Mouse (Mus musculus) layer of hippocampus, adult 2 months (tissue): ENCODE results near the gene Frmpd4. TPM values are rescaled to one million over a fixed set of nuclear protein-coding genes. Genes with fewer than 3 reads are reported as not detected.

Source experiments
- DNase-seq, 2 experiments: peaks; one replicate each; pipeline ENCODE4 v3.0.0; 2022; ENCODE audit warnings: low spot score in 2 of 2
- H3K27ac ChIP-seq: fragments of 200-600 bp; 2 replicates; pipeline ENCODE4 v1.8.1; 2022
- H3K4me3 ChIP-seq: fragments of 200-600 bp; 2 replicates; pipeline ENCODE4 v1.8.1; 2022; ENCODE audit warnings: mild to moderate bottlenecking
- CTCF ChIP-seq: fragments of 200-600 bp; conservative IDR thresholded peaks from 2 replicates; pipeline ENCODE4 v1.8.1; 2022; ENCODE audit warnings: antibody characterized with exemption, mild to moderate bottlenecking, moderate library complexity
- total RNA-seq, 2 experiments: library from RNA; stranded (reverse); gene quantifications; 2 replicates each; pipeline ENCODE4 v1.2.3; 2021

The Frmpd4 gene
- total RNA-seq, 2 experiments from 2014 or later = 52.6 to 53.1 TPM

DNA sequence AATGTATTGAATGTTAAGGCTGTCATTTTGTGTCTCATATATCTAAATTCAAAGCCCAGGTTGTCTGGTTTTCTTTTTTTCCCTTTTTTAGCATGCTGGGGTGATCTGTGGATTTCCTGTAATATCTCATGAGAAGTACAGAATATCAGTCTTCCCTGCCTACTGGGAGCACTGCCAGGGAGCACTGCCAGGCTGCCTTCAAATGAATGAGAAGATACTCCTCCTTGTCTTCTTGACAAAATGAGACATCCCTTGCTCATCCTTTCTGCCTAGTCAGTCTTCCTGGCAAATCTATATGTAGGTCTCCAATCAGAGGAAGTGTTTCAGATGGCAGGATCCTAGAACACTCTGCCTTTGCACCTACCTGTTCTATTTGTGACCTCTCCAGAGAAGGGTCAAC is 535.4 kb downstream of the Frmpd4 start:
- Histone ChIP-seq H3K27ac (no peak overlapping the region), H3K4me3 (no peak overlapping the region)
- TF ChIP-seq CTCF = no peak
- no peak for DNase-seq

DNA sequence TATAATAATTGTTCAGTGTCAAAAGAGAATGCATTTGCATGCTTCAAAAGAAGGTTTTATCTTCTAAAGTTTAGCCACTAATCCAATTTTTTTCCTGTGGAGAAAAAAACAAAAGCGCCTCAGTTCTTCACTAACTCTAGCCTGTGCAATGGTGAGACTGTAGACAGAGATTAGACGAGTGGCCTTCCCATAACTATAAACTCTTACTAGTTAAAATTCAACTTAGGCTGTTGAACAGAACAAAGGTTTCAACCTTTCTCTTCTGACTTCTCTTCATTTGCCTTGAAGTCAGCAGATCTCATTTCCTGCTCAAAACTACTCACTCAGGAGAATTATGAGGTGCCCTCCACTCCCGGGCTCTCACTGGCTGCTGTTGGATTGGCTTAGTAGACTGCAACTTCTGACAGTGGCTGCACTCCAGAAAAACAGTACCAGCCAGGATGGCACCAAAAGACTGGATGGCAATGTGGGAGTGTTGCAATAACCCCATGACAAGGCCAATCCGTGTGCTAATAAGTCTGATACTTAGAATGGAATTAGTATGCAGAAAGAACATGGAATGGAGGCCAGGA is 556.4 kb downstream of the Frmpd4 start:
- H3K4me3 ChIP-seq = no peak overlapping the region
- no peak for TF ChIP-seq CTCF
- no peak for DNase-seq
- no peak overlapping the region for H3K27ac ChIP-seq

DNA sequence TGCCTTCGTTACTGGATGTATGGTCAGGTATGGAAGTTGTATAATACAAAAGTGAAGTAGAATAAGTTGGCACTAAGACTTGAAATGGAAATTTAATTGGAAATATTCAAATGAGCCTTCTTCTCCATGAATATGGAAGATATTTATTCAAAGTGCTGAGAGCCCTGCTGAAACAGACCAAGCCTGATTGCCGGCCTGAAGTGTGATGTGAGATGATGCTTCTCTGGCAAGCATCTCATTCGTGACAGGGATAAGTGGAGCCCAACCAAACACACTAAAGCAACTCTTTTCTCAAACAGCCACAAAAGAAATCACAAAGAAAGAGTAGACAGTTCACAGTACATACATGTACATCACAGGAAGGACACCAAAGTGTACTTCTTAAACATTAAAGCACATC is 559.2 kb downstream of the Frmpd4 start:
- no peak for DNase-seq
- H3K27ac ChIP-seq = no peak overlapping the region
- no peak overlapping the region for H3K4me3 ChIP-seq
- no peak for TF ChIP-seq CTCF

DNA sequence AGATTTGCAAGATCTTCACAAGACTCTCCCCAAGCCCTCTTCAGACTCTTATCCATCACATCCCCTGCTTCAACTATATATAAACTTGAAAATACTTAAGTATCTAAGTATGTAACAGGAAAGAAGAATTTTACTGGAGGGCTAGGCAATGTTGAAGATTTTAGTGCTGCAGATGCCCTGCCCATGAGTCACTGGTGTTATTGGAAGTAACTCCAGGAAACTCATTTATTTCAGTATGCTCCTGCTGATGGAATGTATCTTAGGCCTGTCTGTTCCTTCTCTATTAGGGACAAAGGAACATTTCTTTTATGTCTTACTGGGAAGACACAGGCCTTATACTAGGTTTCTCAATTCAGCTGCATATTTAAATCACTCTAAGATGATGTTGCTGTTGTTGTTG is 592.2 kb downstream of the Frmpd4 start:
- no peak for DNase-seq
- no peak for TF ChIP-seq CTCF
- Histone ChIP-seq H3K4me3 (no peak overlapping the region), H3K27ac (no peak overlapping the region)

DNA sequence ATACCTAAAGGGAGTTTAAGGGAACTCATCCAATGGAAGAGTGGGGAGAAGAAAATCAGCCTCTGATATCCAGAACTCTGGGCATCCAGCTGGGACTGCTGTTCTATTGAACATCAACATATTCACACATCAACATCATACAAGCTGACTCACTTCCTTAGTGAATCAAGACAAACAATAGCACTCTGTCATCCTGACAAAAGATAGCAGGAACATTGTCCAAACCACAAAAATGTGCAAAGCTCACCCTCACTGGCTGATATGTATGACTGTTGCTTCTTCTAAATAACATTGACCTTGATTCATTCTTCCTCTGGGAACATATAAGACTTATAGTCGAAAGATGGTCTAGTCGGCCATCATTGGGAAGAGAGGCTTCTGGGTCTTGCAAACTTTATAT is 625.8 kb downstream of the Frmpd4 start:
- no peak for TF ChIP-seq CTCF
- no peak overlapping the region for H3K4me3 ChIP-seq
- no peak for DNase-seq
- no peak overlapping the region for H3K27ac ChIP-seq

DNA sequence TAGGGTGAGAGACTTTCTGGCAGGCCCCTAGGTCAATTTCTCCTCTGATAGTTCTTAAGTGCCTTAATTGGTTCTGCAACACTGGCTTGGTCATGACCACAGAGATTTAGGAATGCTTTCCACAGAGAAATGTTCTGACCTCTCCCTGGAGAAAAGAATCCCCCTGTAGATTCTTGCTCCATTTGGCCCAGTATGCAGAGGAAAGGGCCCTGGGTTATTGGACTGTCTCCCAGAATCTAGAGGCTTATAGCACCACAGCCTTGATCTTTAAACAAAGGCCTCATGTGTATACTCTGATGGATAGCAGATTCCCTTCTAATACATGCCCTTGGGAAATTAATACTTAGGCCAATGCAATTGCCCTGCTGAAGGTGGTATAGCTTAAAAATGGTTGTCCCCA is 667.5 kb downstream of the Frmpd4 start:
- Histone ChIP-seq H3K27ac (no peak overlapping the region), H3K4me3 (no peak overlapping the region)
- DNase-seq = no peak
- TF ChIP-seq CTCF = no peak

DNA sequence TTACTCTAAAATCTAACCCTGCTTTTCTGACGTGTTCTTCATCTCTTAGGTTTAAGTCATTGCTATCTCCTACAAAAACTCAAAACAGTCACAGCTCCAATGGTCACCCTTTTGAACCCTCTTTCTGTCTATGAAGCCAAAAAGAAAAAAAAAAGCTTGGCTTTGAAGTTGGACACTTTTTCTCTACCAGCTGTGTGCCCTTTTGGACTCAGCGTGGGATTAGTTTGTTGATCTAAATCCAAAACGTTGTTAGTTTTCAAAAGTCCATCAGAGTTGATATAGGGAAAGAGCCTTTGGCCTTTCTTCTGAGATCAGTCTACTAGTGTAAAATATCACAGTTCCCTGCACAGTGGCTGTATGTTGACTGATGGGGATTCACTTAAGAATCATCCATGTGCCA is 676.0 kb downstream of the Frmpd4 start:
- Histone ChIP-seq H3K4me3 (no peak overlapping the region), H3K27ac (no peak overlapping the region)
- no peak for TF ChIP-seq CTCF
- no peak for DNase-seq

DNA sequence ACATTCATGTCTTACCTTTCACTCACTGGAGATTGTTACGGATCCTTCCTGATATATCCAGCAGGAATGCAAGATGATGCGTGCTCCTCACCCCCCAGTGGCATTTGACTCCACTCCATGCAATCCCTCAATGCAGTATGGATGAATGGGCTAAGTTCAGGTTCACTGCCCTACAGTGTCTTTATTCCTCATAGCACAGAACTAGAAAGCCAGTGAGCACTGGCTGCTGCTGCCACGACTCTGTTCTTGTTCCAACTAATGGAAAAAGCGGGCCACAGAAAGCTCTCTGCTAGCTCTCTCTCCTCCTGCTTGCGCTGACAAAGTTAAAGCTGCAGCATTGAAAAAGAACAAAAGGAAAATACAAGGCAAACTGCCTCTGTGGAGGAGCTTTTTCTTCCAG is 722.2 kb downstream of the Frmpd4 start:
- TF ChIP-seq CTCF = no peak
- Histone ChIP-seq H3K27ac (no peak overlapping the region), H3K4me3 (no peak overlapping the region)
- DNase-seq = no peak

DNA sequence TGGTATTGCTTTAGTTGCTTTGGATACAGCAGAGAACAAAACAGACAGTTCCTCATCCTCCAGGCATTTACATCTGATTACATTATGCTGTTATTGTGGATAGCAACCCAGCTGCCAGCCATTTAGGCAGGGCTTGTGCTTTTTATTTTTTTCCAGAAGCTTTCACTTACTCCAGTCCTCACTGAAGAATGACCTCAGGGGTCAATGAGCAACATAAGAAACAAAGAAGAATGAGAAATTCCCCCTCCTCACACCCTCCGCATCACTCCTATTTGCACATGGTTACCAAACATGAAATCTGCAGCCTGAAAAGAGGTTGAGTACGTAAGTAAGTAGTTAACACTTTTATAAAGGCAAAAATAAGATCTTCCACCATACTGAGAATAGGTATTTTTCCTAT is 744.5 kb downstream of the Frmpd4 start:
- no peak for TF ChIP-seq CTCF
- no peak overlapping the region for H3K27ac ChIP-seq
- no peak for DNase-seq
- H3K4me3 ChIP-seq = no peak overlapping the region

DNA sequence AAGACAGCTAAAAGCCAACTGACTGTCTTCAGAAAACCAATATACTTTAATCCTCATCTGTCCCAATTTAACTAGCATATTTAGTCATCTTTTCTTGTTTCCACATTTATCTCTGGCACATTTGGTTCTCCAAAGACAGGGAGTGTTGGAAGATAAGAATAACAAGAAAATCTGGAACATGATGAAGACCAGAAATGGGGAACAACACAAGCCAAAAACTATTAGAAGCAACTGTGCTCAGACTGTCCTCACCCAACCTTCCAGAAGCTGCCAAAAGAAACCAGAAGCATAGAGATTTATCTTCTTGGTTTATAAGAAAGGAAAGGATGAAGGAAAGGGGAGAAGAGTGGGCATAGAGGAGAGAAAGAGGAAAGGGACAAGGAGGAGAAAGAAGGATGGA is 748.6 kb downstream of the Frmpd4 start:
- peak overlapping the region; percentile 43; the same call in 1 of the 2 replicates for H3K27ac ChIP-seq
- no peak overlapping the region for H3K4me3 ChIP-seq
- DNase-seq = peak; percentile 13 to 14
- no peak for TF ChIP-seq CTCF

DNA sequence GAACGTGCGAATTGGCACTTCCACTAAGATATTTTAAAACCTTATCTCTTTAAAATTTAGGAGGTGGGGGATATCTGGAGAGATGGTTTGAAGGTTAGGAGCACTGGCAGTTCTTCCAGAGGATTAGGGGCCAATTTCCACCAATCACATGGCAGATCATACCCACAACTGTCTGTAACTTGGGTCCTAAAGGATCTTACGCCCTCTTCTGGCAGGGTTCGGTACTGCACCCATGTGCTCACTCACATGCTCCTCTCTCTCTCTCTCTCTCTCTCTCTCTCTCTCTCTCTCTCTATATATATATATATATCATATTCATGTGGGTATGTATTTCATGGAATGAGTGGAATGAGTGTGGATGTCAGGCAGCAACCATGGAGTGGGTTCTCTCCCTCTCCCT is 759.7 kb downstream of the Frmpd4 start:
- peak; percentile 68 for TF ChIP-seq CTCF
- Histone ChIP-seq H3K27ac (no peak overlapping the region), H3K4me3 (no peak overlapping the region)
- no peak for DNase-seq

DNA sequence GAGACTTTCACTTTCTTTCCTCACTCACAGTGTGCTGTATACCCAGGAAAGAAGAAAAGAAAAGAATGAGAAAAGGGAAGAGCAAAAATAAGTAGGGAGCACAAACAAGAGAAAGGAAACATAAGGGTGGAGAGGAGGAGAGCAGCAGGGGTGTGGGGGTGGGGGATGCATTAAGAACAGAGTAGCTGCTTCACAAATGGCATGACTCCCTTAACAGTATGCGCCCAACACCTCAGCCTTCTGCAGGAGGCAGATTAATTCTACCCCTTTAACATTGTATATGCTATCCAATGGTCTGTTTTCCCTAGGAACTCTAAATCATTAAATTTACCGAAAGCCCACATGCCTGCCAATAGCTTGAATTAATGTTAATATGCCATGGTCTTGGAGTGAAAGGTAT is 766.9 kb downstream of the Frmpd4 start:
- H3K4me3 ChIP-seq = no peak overlapping the region
- no peak for TF ChIP-seq CTCF
- no peak for DNase-seq
- peak overlapping the region; percentile 32; the same call in 1 of the 2 replicates for H3K27ac ChIP-seq

DNA sequence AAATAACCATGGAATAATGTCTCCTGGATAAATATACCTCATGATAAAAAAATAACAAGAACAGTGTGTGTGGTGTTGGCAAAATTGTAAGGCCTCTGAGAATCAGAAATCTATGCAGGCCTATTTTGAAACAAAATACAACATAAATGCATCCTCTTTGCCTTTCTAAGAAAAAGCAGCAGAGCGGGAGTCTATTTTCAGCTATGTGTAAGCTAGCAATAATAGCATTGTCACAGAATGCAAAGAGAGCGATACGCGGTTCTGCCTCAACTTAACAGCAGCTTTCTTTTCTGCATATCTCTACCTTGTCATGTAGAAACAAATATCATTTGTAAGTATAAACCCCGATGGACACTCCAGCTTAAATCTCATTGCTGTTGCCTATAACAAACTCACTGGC is 768.5 kb downstream of the Frmpd4 start:
- Histone ChIP-seq H3K4me3 (no peak overlapping the region), H3K27ac (no peak overlapping the region)
- TF ChIP-seq CTCF = no peak
- no peak for DNase-seq

DNA sequence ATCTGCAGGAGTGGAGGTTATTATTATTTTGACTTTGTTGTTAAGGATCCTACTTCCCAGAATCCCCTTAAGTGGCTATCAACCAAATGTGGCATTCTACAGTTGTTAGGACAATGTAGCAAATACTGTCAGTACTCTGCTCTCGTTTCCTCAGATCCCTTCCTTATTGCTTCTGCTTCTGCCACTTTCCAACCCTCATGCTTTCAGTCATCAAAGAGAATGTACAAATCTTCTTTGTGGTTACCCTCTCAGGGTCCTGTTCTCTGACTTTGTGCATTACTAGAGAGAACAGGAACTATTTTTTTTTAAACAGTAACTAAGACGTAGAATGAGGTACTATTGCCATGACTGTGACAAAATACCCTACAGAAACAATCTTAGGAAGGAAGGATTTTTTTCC is 788.3 kb downstream of the Frmpd4 start:
- TF ChIP-seq CTCF = no peak
- H3K4me3 ChIP-seq = no peak overlapping the region
- H3K27ac ChIP-seq = no peak overlapping the region
- DNase-seq = no peak

DNA sequence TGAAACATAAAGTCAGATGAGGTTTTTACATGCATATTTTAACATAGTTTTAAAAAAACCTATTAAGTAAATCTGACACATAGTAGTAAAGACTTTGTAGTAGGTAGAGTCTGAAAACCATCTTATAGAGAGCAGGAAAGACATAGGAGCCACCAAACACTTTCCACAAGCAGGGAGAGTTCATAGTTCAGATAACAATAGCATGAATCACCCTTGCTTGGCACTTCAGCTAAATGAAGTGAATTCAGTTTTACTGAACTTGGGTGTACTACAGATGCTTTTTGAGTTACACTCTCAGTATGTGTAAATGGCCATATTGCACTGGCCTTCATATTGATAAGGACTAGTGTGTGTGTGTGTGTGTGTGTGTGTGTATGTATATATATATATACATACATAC is 793.5 kb downstream of the Frmpd4 start:
- no peak for DNase-seq
- Histone ChIP-seq H3K4me3 (no peak overlapping the region), H3K27ac (no peak overlapping the region)
- TF ChIP-seq CTCF = no peak
